In the genomic region with DNA sequence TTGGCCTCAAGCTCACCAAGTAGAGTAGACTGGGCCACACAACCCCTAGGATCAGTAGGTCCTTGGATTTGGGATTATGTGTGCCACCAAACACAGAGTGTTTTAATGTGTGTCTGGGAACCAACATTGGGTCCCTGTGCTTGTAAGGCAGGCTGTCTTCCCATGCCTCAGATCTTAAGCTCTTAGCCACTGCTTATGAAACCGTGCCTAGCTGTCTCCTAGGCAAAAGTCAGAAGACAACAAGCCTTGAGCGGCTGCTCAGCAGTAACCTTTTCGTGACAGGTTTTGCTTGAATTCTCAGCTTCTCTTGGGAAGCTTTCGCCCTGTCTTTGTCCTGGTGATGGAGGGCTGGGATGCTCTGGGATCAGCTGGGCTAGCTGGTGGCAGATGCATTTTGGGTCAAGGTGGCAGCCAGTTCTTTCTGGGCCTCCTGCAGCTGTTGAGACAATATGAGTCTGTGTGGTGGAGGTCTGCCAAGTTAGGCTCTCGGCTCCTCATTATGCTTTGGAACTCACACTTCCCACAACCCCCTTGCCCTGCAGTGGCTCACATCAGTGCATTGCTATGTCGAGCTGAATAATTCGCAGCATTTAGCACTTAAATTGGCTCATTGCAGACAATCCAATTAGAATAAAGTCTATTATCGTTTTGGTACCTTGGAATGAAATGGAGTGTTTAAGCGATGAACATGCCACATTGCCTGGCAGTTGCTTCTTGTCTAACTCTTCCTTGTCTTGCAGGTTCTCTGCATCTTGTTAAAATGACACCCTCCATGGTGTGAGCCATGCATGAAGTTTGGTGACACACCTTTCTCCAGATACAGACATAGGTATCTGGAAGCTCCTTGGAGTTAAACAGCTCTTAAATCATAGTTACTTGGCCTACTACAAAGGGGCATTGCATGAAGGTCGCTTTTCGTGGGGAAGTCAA, we compare ENCODE assay signal across 9 mouse cellular contexts.
A peak's percentile ranks its signal among the peaks of the same experiment; 100 is the strongest.
DNase-seq lines count a peak whose midpoint lies in the region; ATAC-seq and TF ChIP-seq lines count a peak whose summit lies in the region.
"Had no signal": no experiment of that assay in that cellular context is flagged by ENCODE, and none has a peak within 500 bp of the region (broad histone marks: within the 10 kb centered on the region; RNA-seq: fewer than 3 reads in every experiment).

No protein-coding gene starts in this region.

- 82% methylated on average over 11 of the region's 11 CpGs for WGBS in heart, embryonic 14.5 days
- WGBS in heart, embryonic 10.5 days = 85% methylated on average over 11 of the region's 11 CpGs
- 41% methylated on average over 11 of the region's 11 CpGs for WGBS in hindbrain, embryonic 16.5 days
- WGBS in midbrain, postnatal 0 days = 67% methylated on average over 11 of the region's 11 CpGs
- WGBS in thymus, adult 2 months = 92% methylated on average over 11 of the region's 11 CpGs

- no peak overlapping the region for H3K4me2 ChIP-seq in heart, embryonic 14.5 days (ENCODE audit: low read length)
- no peak overlapping the region for H3K4me2 ChIP-seq in hindbrain, embryonic 16.5 days (ENCODE audit: low read length)
- no peak overlapping the region for H3K4me2 ChIP-seq in midbrain, postnatal 0 days (ENCODE audit: low read depth, low read length, poor library complexity, severe bottlenecking)

- no peak for ATAC-seq in heart, embryonic 14.5 days (ENCODE audit: insufficient number of reproducible peaks, insufficient read depth, low FRiP score, low read depth)
- ATAC-seq in hindbrain, embryonic 16.5 days = peak; percentile 82
- ATAC-seq in midbrain, postnatal 0 days (ENCODE audit: low FRiP score) = peak; percentile 75

- TF ChIP-seq CTCF in midbrain, postnatal 0 days (IDR thresholded peaks at IDR 0.05) = no peak
- no peak for TF ChIP-seq CTCF in thymus, adult 2 months (IDR thresholded peaks at IDR 0.05; ENCODE audit: borderline replicate concordance, control insufficient read depth, extremely low read depth, insufficient read depth, low read length, poor library complexity)

- no peak overlapping the region for H3K9ac ChIP-seq in heart, embryonic 14.5 days (ENCODE audit: low read length)
- no peak overlapping the region for H3K9ac ChIP-seq in hindbrain, embryonic 16.5 days (ENCODE audit: low read depth, low read length)
- no peak overlapping the region for H3K9ac ChIP-seq in midbrain, postnatal 0 days (replicated peaks; ENCODE audit: low read length, poor library complexity, severe bottlenecking)

- peaks cover 13 to 36% of the 10 kb centered on the region in 2 experiments for H3K4me1 ChIP-seq in heart, embryonic 14.5 days (ENCODE audit: control insufficient read depth in 2 of 2, insufficient read depth in 2 of 2, low read length in 2 of 2)
- H3K4me1 ChIP-seq in heart, embryonic 10.5 days = peaks cover 25% of the 10 kb centered on the region
- H3K4me1 ChIP-seq in hindbrain, embryonic 16.5 days (ENCODE audit: control insufficient read depth, insufficient read depth, low read depth, low read length) = peaks cover 15% of the 10 kb centered on the region
- H3K4me1 ChIP-seq in midbrain, postnatal 0 days (ENCODE audit: insufficient read depth, low read length) = no peaks in the 10 kb centered on the region; the same call in none of the 2 replicates
- H3K4me1 ChIP-seq in thymus, adult 2 months (replicated peaks; ENCODE audit: control insufficient read depth, insufficient read depth, low read length) = no peaks in the 10 kb centered on the region

- no peaks in the 10 kb centered on the region for H3K27me3 ChIP-seq in heart, embryonic 14.5 days (ENCODE audit: control insufficient read depth, insufficient read depth, low read length)
- no peaks in the 10 kb centered on the region for H3K27me3 ChIP-seq in heart, embryonic 10.5 days (ENCODE audit: insufficient read depth, poor library complexity, severe bottlenecking)
- H3K27me3 ChIP-seq in hindbrain, embryonic 16.5 days (replicated peaks; ENCODE audit: control insufficient read depth, insufficient read depth, low read length) = no peaks in the 10 kb centered on the region
- no peaks in the 10 kb centered on the region for H3K27me3 ChIP-seq in midbrain, postnatal 0 days (ENCODE audit: insufficient read depth, low read length)
- no peaks in the 10 kb centered on the region for H3K27me3 ChIP-seq in thymus, adult 2 months (ENCODE audit: control insufficient read depth, insufficient read depth, low read length)

- H3K27ac ChIP-seq in heart, embryonic 14.5 days (replicated peaks in 1 of 2; ENCODE audit: control insufficient read depth in 1 of 2, insufficient read depth in 1 of 2, low read depth in 2 of 2, low read length in 2 of 2) = peak overlapping the region; percentile 24 to 55; a peak in 3 of 4 replicates
- H3K27ac ChIP-seq in heart, embryonic 10.5 days = no peak overlapping the region
- peak overlapping the region; percentile 26 for H3K27ac ChIP-seq in hindbrain, embryonic 16.5 days (ENCODE audit: low read depth, low read length)
- no peak overlapping the region for H3K27ac ChIP-seq in midbrain, postnatal 0 days (ENCODE audit: low read depth, low read length)
- H3K27ac ChIP-seq in thymus, adult 2 months (ENCODE audit: control insufficient read depth, insufficient read depth, low read length) = no peak overlapping the region

- no peak for DNase-seq in heart, embryonic 10.5 days (ENCODE audit: low spot score)
- peak; percentile 76 for DNase-seq in brain, adult 2 months (ENCODE audit: low read depth, low spot score)
- peak; percentile 83 for DNase-seq in midbrain, postnatal 0 days (ENCODE audit: low spot score)
- DNase-seq in adipocyte (ENCODE audit: low spot score) = no peak
- no peak for DNase-seq in thymus, adult 2 months
- no peak for DNase-seq in c-Kit-positive CD71-positive TER-119-positive erythroid progenitor cells, embryonic 14.5 days (ENCODE audit: low spot score)
- DNase-seq: thymus, postnatal 36 days had no signal

- TF ChIP-seq POLR2A in thymus, adult 2 months (IDR thresholded peaks at IDR 0.05; ENCODE audit: control insufficient read depth, extremely low read depth, insufficient read depth, low read length, poor library complexity) = no peak

- no peaks in the 10 kb centered on the region for H3K36me3 ChIP-seq in heart, embryonic 14.5 days (ENCODE audit: control insufficient read depth, insufficient read depth, low read length)
- no peaks in the 10 kb centered on the region for H3K36me3 ChIP-seq in heart, embryonic 10.5 days
- no peaks in the 10 kb centered on the region for H3K36me3 ChIP-seq in hindbrain, embryonic 16.5 days (ENCODE audit: control insufficient read depth, insufficient read depth, low read length)
- no peaks in the 10 kb centered on the region for H3K36me3 ChIP-seq in midbrain, postnatal 0 days (ENCODE audit: insufficient read depth, low read length)
- H3K36me3 ChIP-seq in thymus, adult 2 months (ENCODE audit: control insufficient read depth, insufficient read depth, low read length) = no peaks in the 10 kb centered on the region

- no peaks in the 10 kb centered on the region for H3K9me3 ChIP-seq in heart, embryonic 14.5 days (ENCODE audit: control insufficient read depth, low read length)
- H3K9me3 ChIP-seq in heart, embryonic 10.5 days = no peaks in the 10 kb centered on the region
- H3K9me3 ChIP-seq in hindbrain, embryonic 16.5 days (ENCODE audit: control insufficient read depth, low read length) = no peaks in the 10 kb centered on the region
- no peaks in the 10 kb centered on the region for H3K9me3 ChIP-seq in midbrain, postnatal 0 days (ENCODE audit: low read length)

- no peak overlapping the region for H3K4me3 ChIP-seq in heart, embryonic 14.5 days (ENCODE audit: control insufficient read depth in 1 of 2, insufficient read depth in 1 of 2, low read depth in 1 of 2, low read length in 2 of 2)
- no peak overlapping the region for H3K4me3 ChIP-seq in heart, embryonic 10.5 days
- H3K4me3 ChIP-seq in hindbrain, embryonic 16.5 days (ENCODE audit: low read length) = no peak overlapping the region
- no peak overlapping the region for H3K4me3 ChIP-seq in midbrain, postnatal 0 days (ENCODE audit: low read depth, low read length)
- no peak overlapping the region for H3K4me3 ChIP-seq in thymus, adult 2 months (ENCODE audit: control insufficient read depth, insufficient read depth, low read length)

Comparison
In these comparisons a context has a peak if more than half of its experiments do, and no peak if none do; other contexts are left out.
1. H3K27ac ChIP-seq: peak in heart, embryonic 14.5 days (2 of 2) and hindbrain, embryonic 16.5 days (single experiment); none in heart, embryonic 10.5 days (single experiment), midbrain, postnatal 0 days (single experiment) and thymus, adult 2 months (single experiment).
2. DNase-seq: peak in brain, adult 2 months (single experiment) and midbrain, postnatal 0 days (single experiment); none in heart, embryonic 10.5 days (single experiment), adipocyte (single experiment), thymus, adult 2 months (single experiment) and c-Kit-positive CD71-positive TER-119-positive erythroid progenitor cells, embryonic 14.5 days (single experiment).